Mouse (Mus musculus): ENCODE measurements around the gene Zfp169.

The Zfp169 gene

GRCm38 (mm10) chr13:48515861-48516260 is 2.6 kb upstream of the Zfp169 start:
- no peak for DNase-seq

- no peak for DNase-seq
Measured at GRCm38 (mm10) chr13:48508661-48509060, 4.6 kb downstream of the Zfp169 start.

GRCm38 (mm10) chr13:48502422-48502821 is 10.8 kb downstream of the Zfp169 start:
- no peak for DNase-seq

- no peak for DNase-seq
Measured at GRCm38 (mm10) chr13:48498676-48499075, 14.6 kb downstream of the Zfp169 start.

- peak; percentile 50 for DNase-seq
Measured at GRCm38 (mm10) chr13:48497693-48498221, 15.5 kb downstream of the Zfp169 start.

GRCm38 (mm10) chr13:48493183-48493582 is 20.1 kb downstream of the Zfp169 start:
- DNase-seq = no peak

GRCm38 (mm10) chr13:48490396-48491182 is 22.7 kb downstream of the Zfp169 start:
- no peak for DNase-seq

GRCm38 (mm10) chr13:48483606-48484005 is 29.6 kb downstream of the Zfp169 start:
- DNase-seq = no peak

- DNase-seq = no peak
Measured at GRCm38 (mm10) chr13:48468656-48469180, 44.5 kb downstream of the Zfp169 start.

- no peak for DNase-seq
Measured at GRCm38 (mm10) chr13:48466186-48466585, 47.1 kb downstream of the Zfp169 start.

- DNase-seq = peak; percentile 50
Measured at GRCm38 (mm10) chr13:48464170-48464569, 49.1 kb downstream of the Zfp169 start.

GRCm38 (mm10) chr13:48459280-48459679 is 54.0 kb downstream of the Zfp169 start:
- DNase-seq = no peak

- no peak for DNase-seq
Measured at GRCm38 (mm10) chr13:48448119-48448518, 65.1 kb downstream of the Zfp169 start.

GRCm38 (mm10) chr13:48443996-48444395 is 69.3 kb downstream of the Zfp169 start:
- DNase-seq = no peak

GRCm38 (mm10) chr13:48438321-48438720 is 74.9 kb downstream of the Zfp169 start:
- DNase-seq = no peak

Data from liver (tissue).